Mouse (Mus musculus) lung, embryonic 14.5 days (tissue): ENCODE data around the gene Sac3d1. TPM values are rescaled to one million over a fixed set of nuclear protein-coding genes. Genes with fewer than 3 reads are reported as not detected.

Source experiments
- ATAC-seq: fragments of 200-750 bp; cut with Nextera tagmentation; 2 replicates; pipeline ENCODE4 v1.8.0; 2017; ENCODE audit warnings: mild to moderate bottlenecking, moderate TSS enrichment, moderate library complexity; ENCODE audit not compliant: insufficient read depth
- DNase-seq: peaks from one replicate; pipeline ENCODE4 v3.0.0-alpha.2; 2015
- H3K27ac ChIP-seq: fragments of 300-500 bp; sonication (generic); 2 replicates; pipeline ENCODE4 v1.5.1; 2014; ENCODE audit warnings: low read depth, mild to moderate bottlenecking, moderate library complexity
- H3K27me3 ChIP-seq: fragments of 300-500 bp; sonication (generic); 2 replicates; pipeline ENCODE4 v1.6.1; 2014; ENCODE audit warnings: low read length, control low read depth; ENCODE audit not compliant: insufficient read depth
- H3K36me3 ChIP-seq: fragments of 300-500 bp; sonication (generic); 2 replicates; pipeline ENCODE4 v1.6.1; 2014; ENCODE audit warnings: control low read depth; ENCODE audit not compliant: insufficient read depth
- H3K4me1 ChIP-seq: fragments of 300-500 bp; sonication (generic); 2 replicates; pipeline ENCODE4 v1.6.1; 2014; ENCODE audit warnings: antibody characterized with exemption, control low read depth; ENCODE audit not compliant: insufficient read depth
- H3K4me2 ChIP-seq: fragments of 300-500 bp; sonication (generic); 2 replicates; pipeline ENCODE4 v1.6.1; 2014; ENCODE audit warnings: mild to moderate bottlenecking
- H3K4me3 ChIP-seq: fragments of 300-500 bp; sonication (generic); 2 replicates; pipeline ENCODE4 v1.5.1; 2014; ENCODE audit warnings: low read depth, low read length
- H3K9ac ChIP-seq: fragments of 300-500 bp; sonication (generic); 2 replicates; pipeline ENCODE4 v1.6.1; 2014
- H3K9me3 ChIP-seq: fragments of 300-500 bp; sonication (generic); 2 replicates; pipeline ENCODE4 v1.6.1; 2016; ENCODE audit warnings: low read depth, low read length, control low read depth
- CTCF ChIP-seq: IDR thresholded peaks from 2 replicates; pipeline ENCODE4 v1.5.1; 2016; ENCODE audit warnings: antibody characterized with exemption, low read depth
- WGBS: fragments of 180-500 bp; shearing (Covaris S2); extraction: QIAGEN DNeasy Blood & Tissue Kit; methylation state at CpG from one replicate; pipeline ENCODE4 v1.1.7; 2014; 5-methylcytosine and 5-hydroxymethylcytosine counted together
- polyA plus RNA-seq: library from polyadenylated mRNA; unstranded; fragments of >200 nt; fragmentation: Nextera tagmentation; extraction: Ambion mirVana; gene quantifications from 2 replicates; pipeline ENCODE4 v1.2.1, GENCODE M21; 2014

Sac3d1 gene
- polyA plus RNA-seq, 1 experiment from 2014 or later = 55.2 TPM

- no peaks in the 10 kb centered on the region for H3K27me3 ChIP-seq
- peaks cover 9% of the 10 kb centered on the region; the same call in 1 of the 2 replicates for H3K4me1 ChIP-seq
- ATAC-seq = peak; percentile 96
- H3K4me3 ChIP-seq = peak within 1 kb of the TSS; percentile 41
- H3K9me3 ChIP-seq = no peaks in the 10 kb centered on the region
- 10% methylated on average over 33 of the region's 33 CpGs for WGBS
- DNase-seq = peak; percentile 96
- peak; percentile 19; the same call in 1 of the 2 replicates for TF ChIP-seq CTCF
- H3K36me3 ChIP-seq = peaks cover 35% of the 10 kb centered on the region
- peak within 1 kb of the TSS; percentile 35 for H3K9ac ChIP-seq
- H3K27ac ChIP-seq = peak within 1 kb of the TSS; percentile 61; the same call in 1 of the 2 replicates
- H3K4me2 ChIP-seq = peak within 1 kb of the TSS; percentile 89
These were observed 50.6 kb downstream of the Sac3d1 start, which contains the start of gene Tm7sf2 for GRCm38 (mm10) chr19:6067724-6068415. Gene Tm7sf2 (minus strand): TSS chr19:6068373.

- Histone ChIP-seq H3K4me3 (peak overlapping the region; percentile 41), H3K27ac (peak overlapping the region; percentile 61; the same call in 1 of the 2 replicates), H3K9ac (peak overlapping the region; percentile 35), H3K9me3 (no peaks in the 10 kb centered on the region), H3K4me2 (peak overlapping the region; percentile 89), H3K4me1 (peaks cover 16% of the 10 kb centered on the region; the same call in 1 of the 2 replicates), H3K36me3 (peaks cover 29% of the 10 kb centered on the region), H3K27me3 (no peaks in the 10 kb centered on the region)
- under 1% methylated on average over 30 of the region's 30 CpGs for WGBS
- TF ChIP-seq CTCF = peak; percentile 87
- DNase-seq (peak; percentile 87), ATAC-seq (peak; percentile 48)
These were observed 51.3 kb downstream of the Sac3d1 start for GRCm38 (mm10) chr19:6067011-6067723.

DNA sequence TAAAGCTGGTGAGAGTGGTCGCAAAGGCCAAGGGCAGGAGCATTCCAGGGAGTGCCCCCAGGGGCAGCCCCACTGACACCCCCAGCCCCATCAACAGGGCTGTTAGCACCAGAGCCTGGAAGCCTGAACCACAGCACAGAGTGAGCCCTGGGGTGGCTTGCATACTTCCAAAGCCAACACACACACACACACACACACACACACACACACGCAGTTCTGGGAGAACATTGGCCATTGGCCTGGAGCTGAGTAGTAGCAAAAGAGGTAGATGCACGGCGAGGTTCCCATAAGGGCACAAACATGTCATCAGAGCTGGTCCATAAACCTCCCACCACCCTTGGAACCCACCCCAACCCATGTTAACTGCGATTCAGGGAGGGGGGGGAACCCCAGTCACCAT, 51.9 kb downstream of the Sac3d1 start:
- no peak for DNase-seq
- Histone ChIP-seq H3K4me1 (peaks cover 19% of the 10 kb centered on the region; the same call in 1 of the 2 replicates), H3K27me3 (no peaks in the 10 kb centered on the region), H3K9me3 (no peaks in the 10 kb centered on the region), H3K4me2 (peak overlapping the region; percentile 89), H3K4me3 (peak overlapping the region; percentile 41), H3K9ac (peak overlapping the region; percentile 35; the same call in 1 of the 2 replicates), H3K27ac (no peak overlapping the region), H3K36me3 (peaks cover 29% of the 10 kb centered on the region)
- no peak for ATAC-seq
- no peak for TF ChIP-seq CTCF
- 28% methylated on average over 5 of the region's 5 CpGs for WGBS

Other genes with a start within 250 kb of the Sac3d1 start
- gene Frmd8, start 243.4 kb downstream of the Sac3d1 start, polyA plus RNA-seq = 37.9 and 42.2 TPM in 2 replicates
- gene Slc25a45, start 240.8 kb downstream of the Sac3d1 start, polyA plus RNA-seq = 2.4 TPM in 2 replicates
- 2.7 and 3.8 TPM in 2 replicates for gene Tigd3, start 224.5 kb downstream of the Sac3d1 start, polyA plus RNA-seq
- gene Dpf2, start 205.6 kb downstream of the Sac3d1 start, polyA plus RNA-seq = 147 and 162 TPM in 2 replicates
- 9.8 and 9.9 TPM in 2 replicates for gene Cdc42ep2, start 193.8 kb downstream of the Sac3d1 start, polyA plus RNA-seq
- gene Pola2, start 154.4 kb downstream of the Sac3d1 start, polyA plus RNA-seq = 88.7 and 89.3 TPM in 2 replicates
- not detected in 2 replicates for gene Slc22a20, start 132.5 kb downstream of the Sac3d1 start, polyA plus RNA-seq
- gene Capn1, start 102.8 kb downstream of the Sac3d1 start, polyA plus RNA-seq = 9.6 and 11.3 TPM in 2 replicates
- gene Syvn1, start 72.1 kb downstream of the Sac3d1 start, polyA plus RNA-seq = 30.0 and 34.3 TPM in 2 replicates
- 78.8 and 80.2 TPM in 2 replicates for gene Mrpl49, start 60.9 kb downstream of the Sac3d1 start, polyA plus RNA-seq
- gene Fau, start 60.8 kb downstream of the Sac3d1 start, polyA plus RNA-seq = 825 and 884 TPM in 2 replicates
- 33.8 and 34.3 TPM in 2 replicates for gene Znhit2, start 57.5 kb downstream of the Sac3d1 start, polyA plus RNA-seq
- 11.3 and 14.9 TPM in 2 replicates for gene Tm7sf2, start 50.3 kb downstream of the Sac3d1 start, polyA plus RNA-seq
- gene Vps51, start 41.4 kb downstream of the Sac3d1 start, polyA plus RNA-seq = 63.2 and 63.5 TPM in 2 replicates
- gene Tmem262, start 38.6 kb downstream of the Sac3d1 start, polyA plus RNA-seq = not detected in 2 replicates
- 1.0 and 1.6 TPM in 2 replicates for gene Gm28374, start 36.4 kb downstream of the Sac3d1 start, polyA plus RNA-seq
- gene Zfpl1, start 33.7 kb downstream of the Sac3d1 start, polyA plus RNA-seq = 68.8 and 72.3 TPM in 2 replicates
- 49.0 and 52.7 TPM in 2 replicates for gene Cdca5, start 33.7 kb downstream of the Sac3d1 start, polyA plus RNA-seq
- 0.68 TPM in 1 of 2 replicates, not detected in the other for gene AC131692.1, start 24.2 kb downstream of the Sac3d1 start, polyA plus RNA-seq
- 0.51 and 0.57 TPM in 2 replicates for gene Naaladl1, start 12.9 kb downstream of the Sac3d1 start, polyA plus RNA-seq
- 28.6 and 35.3 TPM in 2 replicates for gene Snx15, start 9.7 kb upstream of the Sac3d1 start, polyA plus RNA-seq
- 0.18 and 0.28 TPM in 2 replicates for gene Batf2, start 22.3 kb upstream of the Sac3d1 start, polyA plus RNA-seq
- 78.8 and 89.2 TPM in 2 replicates for gene Arl2, start 22.9 kb upstream of the Sac3d1 start, polyA plus RNA-seq
- gene Majin, start 65.7 kb upstream of the Sac3d1 start, polyA plus RNA-seq = not detected in 2 replicates
- gene Gpha2, start 107.7 kb upstream of the Sac3d1 start, polyA plus RNA-seq = 0.54 and 0.78 TPM in 2 replicates
- gene Ppp2r5b, start 117.2 kb upstream of the Sac3d1 start, polyA plus RNA-seq = 16.4 and 19.3 TPM in 2 replicates
- gene Atg2a, start 123.0 kb upstream of the Sac3d1 start, polyA plus RNA-seq = 11.9 and 13.0 TPM in 2 replicates
- gene Ehd1, start 158.1 kb upstream of the Sac3d1 start, polyA plus RNA-seq = 50.3 and 53.2 TPM in 2 replicates
- 0.82 and 1.2 TPM in 2 replicates for gene Cdc42bpg, start 187.8 kb upstream of the Sac3d1 start, polyA plus RNA-seq
- 60.3 and 68.6 TPM in 2 replicates for gene Men1, start 216.3 kb upstream of the Sac3d1 start, polyA plus RNA-seq
- gene Map4k2, start 222.5 kb upstream of the Sac3d1 start, polyA plus RNA-seq = 13.4 and 22.2 TPM in 2 replicates
- gene Sf1, start 245.0 kb upstream of the Sac3d1 start, polyA plus RNA-seq = 177 and 200 TPM in 2 replicates